Mouse (Mus musculus) adrenal gland (tissue): Measurements from ENCODE around the gene Cotl1.

Experiments used
- intact Hi-C: fragments of 180-260 bp; cut with DNase I; formaldehyde crosslinking; loops from one replicate; pipeline ENCODE4 v1.15.1; 2025

The Cotl1 gene

GRCm38 (mm10) chr8:119789581-119789980 lies 50.8 kb downstream of the Cotl1 start:
- intact Hi-C loops: no loop called here

- intact Hi-C loops: no loop called here
Observed at GRCm38 (mm10) chr8:119788607-119789381, 51.5 kb downstream of the Cotl1 start.

- intact Hi-C loops: no loop called here
Observed at GRCm38 (mm10) chr8:119787341-119787740, 53.0 kb downstream of the Cotl1 start.

- intact Hi-C loops: no loop called here
Observed at GRCm38 (mm10) chr8:119786871-119787270, 53.5 kb downstream of the Cotl1 start.

GRCm38 (mm10) chr8:119785764-119786405 lies 54.5 kb downstream of the Cotl1 start:
- intact Hi-C loops: no loop called here

GRCm38 (mm10) chr8:119784676-119785075 lies 55.7 kb downstream of the Cotl1 start:
- intact Hi-C loops: loop anchor here (5.0 kb wide), 2 partner anchors 103 to 143 kb away; no protein-coding TSS in a partner anchor

- intact Hi-C loops: loop anchor here (5.0 kb wide), 2 partner anchors 103 to 143 kb away; no protein-coding TSS in a partner anchor
Observed at GRCm38 (mm10) chr8:119784141-119784574, 56.2 kb downstream of the Cotl1 start.

GRCm38 (mm10) chr8:119783579-119783978 lies 56.8 kb downstream of the Cotl1 start:
- intact Hi-C loops: loop anchor here (5.0 kb wide), 2 partner anchors 104 to 144 kb away; no protein-coding TSS in a partner anchor

GRCm38 (mm10) chr8:119782715-119783114 lies 57.6 kb downstream of the Cotl1 start:
- intact Hi-C loops: loop anchor here (1.0 to 5.0 kb wide), 3 partner anchors 61 to 145 kb away; no protein-coding TSS in a partner anchor

- intact Hi-C loops: loop anchor here (5.0 kb wide), 2 partner anchors 106 to 146 kb away; no protein-coding TSS in a partner anchor
Observed at GRCm38 (mm10) chr8:119781086-119781840, 59.1 kb downstream of the Cotl1 start.

GRCm38 (mm10) chr8:119780402-119781049 lies 59.8 kb downstream of the Cotl1 start:
- intact Hi-C loops: loop anchor here (5.0 kb wide), 2 partner anchors 107 to 147 kb away; no protein-coding TSS in a partner anchor

- intact Hi-C loops: loop anchor here (1.0 kb wide), 1 partner anchor 93 kb away; no protein-coding TSS in a partner anchor
Observed at GRCm38 (mm10) chr8:119779013-119779737, 61.2 kb downstream of the Cotl1 start.

- intact Hi-C loops: no loop called here
Observed at GRCm38 (mm10) chr8:119778263-119778662, 62.1 kb downstream of the Cotl1 start, which contains the start of gene Tldc1. Gene Tldc1 (minus strand): TSS chr8:119778416.

GRCm38 (mm10) chr8:119777765-119778164 lies 62.6 kb downstream of the Cotl1 start:
- intact Hi-C loops: no loop called here

- intact Hi-C loops: no loop called here
Observed at GRCm38 (mm10) chr8:119776668-119777245, 63.6 kb downstream of the Cotl1 start.

- intact Hi-C loops: no loop called here
Observed at GRCm38 (mm10) chr8:119765761-119766444, 74.4 kb downstream of the Cotl1 start.

GRCm38 (mm10) chr8:119765311-119765710 lies 75.0 kb downstream of the Cotl1 start:
- intact Hi-C loops: no loop called here

GRCm38 (mm10) chr8:119762226-119763220 lies 77.8 kb downstream of the Cotl1 start:
- intact Hi-C loops: no loop called here
